Mouse (Mus musculus) embryonic facial prominence, embryonic 13.5 days (tissue): ENCODE data around the gene Mrpl27. TPM values are rescaled to one million over a fixed set of nuclear protein-coding genes. Genes with fewer than 3 reads are reported as not detected.
A peak's percentile ranks its signal among the peaks of the same experiment; 100 is the strongest.
"Not testable (repeated sequence)": the region's sequence is repeated elsewhere in the genome, so short reads cannot be mapped to it uniquely, and the experiment has no call there.

ENCODE experiments used
- ATAC-seq: fragments of 200-750 bp; cut with Nextera tagmentation; 2 replicates; pipeline ENCODE4 v1.8.0; 2017; ENCODE audit warnings: low read depth; ENCODE audit not compliant: insufficient number of reproducible peaks, insufficient read depth, low FRiP score, low TSS enrichment
- H3K27ac ChIP-seq: fragments of 300-500 bp; sonication (generic); 2 replicates; pipeline ENCODE4 v1.5.1; 2015; ENCODE audit warnings: moderate library complexity, mild to moderate bottlenecking, inconsistent platforms
- H3K27me3 ChIP-seq: fragments of 300-500 bp; sonication (generic); 2 replicates; pipeline ENCODE4 v1.6.1; 2015; ENCODE audit warnings: mild to moderate bottlenecking, inconsistent platforms
- H3K36me3 ChIP-seq: fragments of 300-500 bp; sonication (generic); 2 replicates; pipeline ENCODE4 v1.6.1; 2015; ENCODE audit warnings: mild to moderate bottlenecking, inconsistent platforms
- H3K4me1 ChIP-seq: fragments of 300-500 bp; sonication (generic); 2 replicates; pipeline ENCODE4 v1.6.1; 2015; ENCODE audit warnings: inconsistent platforms
- H3K4me2 ChIP-seq: fragments of 300-500 bp; sonication (generic); 2 replicates; pipeline ENCODE4 v1.6.1; 2015; ENCODE audit warnings: moderate library complexity, mild to moderate bottlenecking, inconsistent platforms
- H3K4me3 ChIP-seq: fragments of 300-500 bp; sonication (generic); 2 replicates; pipeline ENCODE4 v1.5.1; 2015; ENCODE audit warnings: mild to moderate bottlenecking, inconsistent platforms
- H3K9ac ChIP-seq: fragments of 300-500 bp; sonication (generic); 2 replicates; pipeline ENCODE4 v1.6.1; 2015; ENCODE audit warnings: mild to moderate bottlenecking, inconsistent platforms
- H3K9me3 ChIP-seq: fragments of 300-500 bp; sonication (generic); 2 replicates; pipeline ENCODE4 v1.6.1; 2016; ENCODE audit warnings: inconsistent platforms
- WGBS: fragments of 180-500 bp; shearing (Covaris S2); methylation state at CpG from one replicate; pipeline ENCODE4 v1.1.7; 2015; ENCODE audit warnings: mixed read lengths; 5-methylcytosine and 5-hydroxymethylcytosine counted together
- polyA plus RNA-seq: library from polyadenylated mRNA; unstranded; fragments of >200 nt; fragmentation: Nextera tagmentation; extraction: Ambion mirVana; gene quantifications from 2 replicates; pipeline ENCODE4 v1.2.1, GENCODE M21; 2015

Gene Mrpl27
- polyA plus RNA-seq, 1 experiment from 2014 or later, result 153 TPM

DNA sequence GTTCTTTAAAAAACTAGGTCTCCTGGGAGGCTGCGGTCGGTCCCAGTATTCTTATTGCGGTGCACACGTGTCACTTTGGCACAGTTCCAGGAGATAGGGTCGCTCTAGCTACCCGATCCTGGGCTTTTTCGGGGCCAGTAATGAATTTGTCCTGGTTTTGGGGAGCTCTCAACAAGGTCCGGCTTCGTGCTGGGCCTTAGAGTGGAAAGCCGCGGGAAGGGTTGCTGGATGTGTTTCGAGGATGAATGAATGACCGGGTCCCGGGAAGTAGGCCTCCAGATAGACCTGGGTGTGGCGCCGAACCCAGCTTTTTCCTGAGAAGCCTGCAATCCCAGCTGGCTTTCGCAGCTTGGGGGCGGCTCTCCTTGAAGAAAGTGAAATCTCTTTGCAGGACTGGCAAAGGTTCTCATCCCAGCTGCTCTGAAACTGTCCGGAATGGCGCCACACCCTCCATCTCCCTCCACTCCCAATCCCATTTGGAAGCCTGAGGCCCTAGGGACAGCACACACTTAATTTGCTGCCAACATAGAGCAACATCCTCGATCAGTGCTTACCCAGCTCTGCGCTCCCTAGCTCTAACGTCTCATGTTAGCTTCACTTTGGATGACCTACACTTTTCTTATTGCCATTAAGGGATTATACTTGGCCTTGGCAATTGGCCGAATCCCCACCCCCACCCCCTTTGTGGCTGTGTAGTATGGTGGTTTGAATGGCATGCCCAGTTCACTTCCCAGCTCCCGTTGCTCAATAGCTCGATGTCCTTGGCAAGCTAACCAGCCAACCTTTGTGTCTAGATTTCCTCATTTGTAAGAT, 23.2 kb upstream of the Mrpl27 start:
- ATAC-seq, result 0 out of 2 replicates have a peak, but pooled peaks have one; percentile 56
- 11% methylated on average over 26 of the region's 26 CpGs for WGBS
- Histone ChIP-seq H3K27ac (peak overlapping the region; percentile 78), H3K9ac (peak overlapping the region; percentile 93), H3K4me3 (peak overlapping the region; percentile 97), H3K4me1 (peaks cover 13% of the 10 kb centered on the region), H3K9me3 (no peaks in the 10 kb centered on the region), H3K4me2 (peak overlapping the region; percentile 90), H3K36me3 (peaks cover 36% of the 10 kb centered on the region), H3K27me3 (no peaks in the 10 kb centered on the region)

DNA sequence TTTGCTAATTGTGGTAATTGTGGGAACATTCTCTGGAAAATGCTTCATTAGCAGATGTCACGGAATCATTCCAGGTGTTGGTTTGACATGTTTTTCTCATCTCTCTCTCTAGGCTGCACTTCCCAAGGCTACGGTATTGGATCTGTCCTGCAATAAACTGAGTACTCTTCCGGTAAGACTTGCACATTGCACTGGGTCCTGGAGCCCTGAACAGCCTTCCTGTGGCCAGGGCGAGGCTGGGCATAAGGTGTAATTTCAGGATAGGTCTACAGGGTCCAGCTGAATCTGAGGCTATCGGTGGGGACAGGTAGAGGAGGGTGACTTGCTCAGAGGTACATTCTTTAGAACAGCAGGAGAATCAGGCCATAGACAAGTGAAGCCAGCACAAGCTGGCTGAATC, 21.6 kb upstream of the Mrpl27 start:
- 93% methylated on average over 5 of the region's 5 CpGs for WGBS
- Histone ChIP-seq H3K9ac (no peak overlapping the region), H3K27ac (no peak overlapping the region), H3K4me3 (no peak overlapping the region), H3K36me3 (peaks cover 52% of the 10 kb centered on the region), H3K4me2 (no peak overlapping the region), H3K27me3 (no peaks in the 10 kb centered on the region), H3K4me1 (peaks cover 13% of the 10 kb centered on the region), H3K9me3 (no peaks in the 10 kb centered on the region)
- no peak for ATAC-seq

DNA sequence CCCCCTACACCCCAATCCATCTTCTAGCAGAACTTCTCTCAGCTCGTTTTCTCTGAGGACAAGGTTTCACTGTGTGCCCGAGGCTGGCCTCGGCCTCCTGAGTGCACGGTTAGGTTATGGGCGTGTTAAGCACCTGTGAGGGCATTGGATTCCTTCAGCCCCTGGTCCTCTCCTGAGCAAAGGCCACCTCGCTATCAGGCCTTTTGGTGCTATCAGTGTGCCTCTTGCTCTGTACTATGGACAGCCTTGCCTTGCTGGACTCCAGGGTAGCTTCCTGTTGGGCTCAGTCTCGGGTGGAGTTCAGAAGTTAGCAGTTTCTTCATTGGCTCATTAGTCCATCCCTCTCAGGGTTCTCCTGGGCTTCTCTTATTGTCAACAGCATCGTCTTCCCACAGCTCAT, 20.6 kb upstream of the Mrpl27 start:
- Histone ChIP-seq H3K9ac (no peak overlapping the region), H3K36me3 (peaks cover 62% of the 10 kb centered on the region)

DNA sequence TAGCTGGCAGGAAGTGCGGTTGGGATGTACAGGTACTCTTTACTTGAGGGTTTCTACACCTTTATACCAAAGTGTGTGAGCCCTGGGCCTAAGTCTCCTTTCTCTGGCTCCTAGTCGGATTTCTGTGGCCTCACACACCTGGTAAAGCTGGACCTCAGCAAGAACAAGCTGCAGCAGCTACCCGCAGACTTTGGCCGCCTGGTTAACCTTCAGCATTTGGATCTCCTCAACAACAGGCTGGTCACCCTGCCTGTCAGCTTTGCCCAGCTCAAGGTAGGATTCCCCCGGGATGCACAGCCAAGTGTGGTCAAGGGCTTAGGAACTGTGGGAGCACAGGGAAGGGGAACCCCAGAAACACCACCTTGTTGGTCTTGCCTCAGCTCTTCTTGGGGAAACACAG, 19.1 kb upstream of the Mrpl27 start:
- Histone ChIP-seq H3K27ac (no peak overlapping the region), H3K4me2 (no peak overlapping the region), H3K4me3 (no peak overlapping the region), H3K4me1 (peaks cover 13% of the 10 kb centered on the region), H3K36me3 (peaks cover 77% of the 10 kb centered on the region), H3K9ac (no peak overlapping the region), H3K27me3 (no peaks in the 10 kb centered on the region), H3K9me3 (no peaks in the 10 kb centered on the region)
- WGBS, result 84% methylated on average over 5 of the region's 5 CpGs
- ATAC-seq, result no peak

More for the DNA sequence above, 20.6 kb upstream of the Mrpl27 start:
- no peak overlapping the region for H3K4me2 ChIP-seq
- peaks cover 13% of the 10 kb centered on the region for H3K4me1 ChIP-seq
- no peaks in the 10 kb centered on the region for H3K27me3 ChIP-seq
- WGBS, result 85% methylated on average over 8 of the region's 8 CpGs
- no peak overlapping the region for H3K4me3 ChIP-seq
- no peak for ATAC-seq
- no peaks in the 10 kb centered on the region for H3K9me3 ChIP-seq
- H3K27ac ChIP-seq, result no peak overlapping the region

DNA sequence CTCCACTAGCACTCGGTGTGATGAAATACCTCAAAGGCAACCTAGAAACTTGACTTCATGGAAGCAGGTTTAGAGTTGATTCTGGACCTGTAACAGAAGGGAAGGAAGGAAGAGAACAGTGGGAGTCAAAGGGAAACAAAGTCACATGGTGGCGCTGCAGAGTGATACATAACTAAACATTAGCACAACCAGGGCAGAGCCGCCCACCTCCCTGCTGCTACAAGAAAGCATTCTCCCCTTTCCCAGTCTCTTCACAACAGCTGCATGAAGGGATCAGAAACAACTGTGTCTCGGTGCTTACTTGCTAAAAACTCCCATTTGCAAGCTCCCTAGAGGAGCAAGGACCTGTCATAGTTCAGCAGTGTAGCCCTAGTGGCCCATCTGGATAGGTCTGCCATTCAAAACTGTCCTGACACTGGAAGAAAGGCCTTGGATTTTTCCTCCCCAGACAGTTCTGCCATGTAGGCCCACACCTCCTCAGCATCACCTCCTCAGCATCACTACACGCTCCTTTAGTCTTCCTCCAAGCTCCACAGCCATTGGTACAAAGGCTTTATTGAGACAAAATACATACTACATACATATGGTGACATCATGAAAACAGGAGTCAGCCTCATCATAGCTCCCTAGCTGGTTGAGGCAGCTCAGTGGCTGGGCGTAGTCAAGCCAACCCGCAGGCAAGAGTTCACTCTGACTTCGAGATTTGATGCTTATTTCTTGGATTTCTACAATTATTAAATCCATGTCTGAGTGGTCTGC, 8.9 kb upstream of the Mrpl27 start:
- Histone ChIP-seq H3K27ac (no peak overlapping the region), H3K4me3 (no peak overlapping the region), H3K27me3 (no peaks in the 10 kb centered on the region), H3K4me2 (no peak overlapping the region), H3K36me3 (peaks cover 93% of the 10 kb centered on the region), H3K4me1 (no peaks in the 10 kb centered on the region), H3K9ac (no peak overlapping the region), H3K9me3 (no peaks in the 10 kb centered on the region)
- no peak for ATAC-seq
- 87% methylated on average over 8 of the region's 8 CpGs for WGBS

DNA sequence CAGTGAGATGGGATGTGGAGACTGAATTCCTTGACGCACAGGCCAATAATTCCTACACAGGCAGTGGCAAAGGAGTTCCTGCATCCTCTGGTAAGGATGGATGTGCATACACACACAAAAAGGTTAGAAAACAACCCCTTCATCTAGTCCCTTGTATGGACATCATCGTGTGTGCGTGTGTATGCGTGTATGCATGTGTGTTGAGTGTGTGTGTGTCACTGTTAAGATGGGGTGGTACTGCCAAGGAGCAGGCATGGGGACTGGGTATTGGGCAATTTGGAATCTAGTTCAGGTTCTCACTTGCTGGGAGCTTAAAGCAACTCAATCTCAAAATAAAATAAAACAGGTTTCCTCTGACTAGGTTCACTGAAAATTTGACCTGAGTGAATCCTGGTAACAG, 7.1 kb upstream of the Mrpl27 start:
- WGBS, result 93% methylated on average over 4 of the region's 4 CpGs
- no peak for ATAC-seq
- Histone ChIP-seq H3K36me3 (peaks cover 89% of the 10 kb centered on the region), H3K4me2 (no peak overlapping the region), H3K9ac (no peak overlapping the region), H3K27ac (no peak overlapping the region), H3K9me3 (no peaks in the 10 kb centered on the region), H3K4me3 (no peak overlapping the region), H3K27me3 (no peaks in the 10 kb centered on the region), H3K4me1 (no peaks in the 10 kb centered on the region)

DNA sequence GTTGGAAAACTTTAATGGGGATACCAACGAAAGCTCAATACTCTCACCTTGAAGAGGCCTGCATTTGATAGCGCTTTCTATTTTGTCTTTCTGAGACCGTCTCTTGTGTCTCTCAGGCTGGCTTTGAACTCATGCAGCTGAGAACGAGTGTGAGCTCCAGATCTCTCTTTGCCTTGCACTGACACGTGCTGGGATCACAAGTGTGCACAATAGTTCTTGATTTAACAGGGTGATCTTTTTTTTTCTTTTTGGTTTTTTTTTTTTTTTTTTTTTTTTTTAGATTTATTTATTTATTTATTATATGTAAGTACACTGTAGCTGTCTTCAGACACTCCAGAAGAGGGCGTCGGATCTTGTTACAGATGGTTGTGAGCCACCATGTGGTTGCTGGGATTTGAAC, 2.3 kb upstream of the Mrpl27 start:
- not testable (repeated sequence) for H3K27me3 ChIP-seq, H3K4me2 ChIP-seq, H3K4me3 ChIP-seq, H3K27ac ChIP-seq, H3K9ac ChIP-seq, H3K9me3 ChIP-seq, ATAC-seq
- peaks cover 15% of the 10 kb centered on the region for H3K4me1 ChIP-seq
- WGBS, result 98% methylated on average over 6 of the region's 7 CpGs
- peaks cover 47% of the 10 kb centered on the region for H3K36me3 ChIP-seq

DNA sequence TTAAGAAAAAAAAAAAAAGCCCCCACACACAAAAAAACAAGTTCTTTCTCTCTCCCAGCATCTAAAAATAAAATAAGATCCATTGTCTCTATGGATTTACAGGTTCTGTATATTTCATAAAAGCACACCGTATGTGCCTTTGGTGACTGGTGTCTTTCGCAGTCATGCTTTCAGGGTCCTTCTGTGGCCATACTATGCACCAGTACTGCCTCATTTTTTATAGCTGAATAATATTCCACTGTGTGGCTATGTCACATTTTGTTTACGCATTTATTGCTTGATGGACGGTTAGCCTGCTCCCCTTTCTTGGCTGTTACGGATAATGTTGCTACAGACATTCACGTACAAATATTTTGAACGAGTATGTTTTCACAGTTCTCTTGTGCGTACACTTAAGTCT, 594 bp upstream of the Mrpl27 start:
- ATAC-seq, result no peak
- Histone ChIP-seq H3K36me3 (peaks cover 43% of the 10 kb centered on the region), H3K9ac (peak overlapping the region; percentile 73)

DNA sequence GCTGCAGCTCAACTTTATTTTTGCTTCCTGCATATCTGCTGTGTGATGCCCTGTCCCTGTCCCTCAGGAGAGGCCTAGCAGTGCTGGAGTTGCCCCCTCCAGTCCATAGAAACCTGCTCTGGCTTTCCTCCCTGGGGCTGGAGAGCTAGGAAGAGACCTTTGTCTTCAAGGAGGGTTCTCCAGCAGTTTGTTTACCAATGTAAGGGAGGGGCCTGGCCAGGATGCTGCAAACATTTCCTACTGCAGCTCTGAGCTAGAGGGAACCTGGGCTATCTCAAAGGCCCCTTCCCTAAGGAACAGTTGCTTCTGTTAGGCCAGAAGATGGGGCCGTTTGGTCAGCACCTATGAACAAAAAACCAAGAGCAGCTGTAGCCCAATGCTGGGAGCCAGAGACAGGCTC, 7.8 kb downstream of the Mrpl27 start:
- Histone ChIP-seq H3K36me3 (peaks cover 90% of the 10 kb centered on the region), H3K27me3 (no peaks in the 10 kb centered on the region), H3K4me1 (no peaks in the 10 kb centered on the region), H3K9me3 (no peaks in the 10 kb centered on the region), H3K9ac (no peak overlapping the region), H3K4me2 (no peak overlapping the region), H3K27ac (no peak overlapping the region), H3K4me3 (no peak overlapping the region)
- 60% methylated on average over 1 of the region's 1 CpGs for WGBS
- ATAC-seq, result no peak

More for the DNA sequence above, 594 bp upstream of the Mrpl27 start:
- no peak overlapping the region for H3K27ac ChIP-seq
- H3K4me3 ChIP-seq, result peak overlapping the region; percentile 64
- H3K27me3 ChIP-seq, result no peaks in the 10 kb centered on the region
- no peaks in the 10 kb centered on the region for H3K9me3 ChIP-seq
- H3K4me1 ChIP-seq, result peaks cover 15% of the 10 kb centered on the region
- H3K4me2 ChIP-seq, result peak overlapping the region; percentile 69
- WGBS, result 48% methylated on average over 8 of the region's 8 CpGs

DNA sequence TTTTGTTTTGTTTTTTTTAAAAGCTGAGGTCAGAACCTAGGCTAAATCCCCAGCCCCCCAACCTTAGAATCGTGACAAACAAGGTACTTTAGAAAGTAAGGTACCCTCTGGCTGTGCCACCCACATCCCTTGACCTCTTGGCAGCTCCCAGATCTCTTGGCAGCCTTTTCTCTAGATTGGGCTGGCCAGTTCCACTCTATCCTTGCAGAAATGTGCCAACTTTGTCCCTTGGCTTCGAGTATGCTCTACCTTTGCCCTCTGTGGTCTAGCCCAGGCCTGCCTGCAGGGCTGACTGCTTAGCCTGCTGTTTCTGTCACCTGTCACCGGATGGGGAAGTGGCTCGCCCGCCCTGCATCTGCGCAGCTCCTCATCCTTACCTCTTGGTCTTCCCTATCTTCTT, 11.7 kb downstream of the Mrpl27 start:
- Histone ChIP-seq H3K36me3 (peaks cover 94% of the 10 kb centered on the region), H3K27me3 (no peaks in the 10 kb centered on the region), H3K4me3 (no peak overlapping the region), H3K4me2 (no peak overlapping the region), H3K4me1 (no peaks in the 10 kb centered on the region), H3K9me3 (no peaks in the 10 kb centered on the region), H3K9ac (no peak overlapping the region), H3K27ac (no peak overlapping the region)
- WGBS, result 94% methylated on average over 6 of the region's 6 CpGs
- no peak for ATAC-seq

DNA sequence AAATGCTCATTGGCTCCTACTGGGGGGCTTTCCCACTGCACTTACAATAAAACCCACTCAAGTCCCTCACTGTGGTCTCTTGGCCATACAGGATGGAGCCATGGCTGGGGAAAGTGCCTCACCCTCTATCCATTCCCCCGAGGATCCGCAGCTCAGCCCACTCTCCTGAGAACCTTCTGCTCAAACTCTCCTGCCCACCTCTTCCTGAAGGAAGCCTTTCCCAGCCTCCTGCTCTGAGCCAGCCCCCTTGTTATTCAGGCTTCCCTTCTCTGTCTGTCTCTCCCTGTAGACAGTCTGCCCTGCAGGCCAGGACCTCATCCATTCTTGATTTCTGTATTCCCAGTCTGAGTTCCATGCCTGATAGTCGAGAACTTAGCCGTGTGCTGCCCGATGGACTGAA, 21.4 kb downstream of the Mrpl27 start:
- no peak overlapping the region for H3K27ac ChIP-seq
- H3K4me3 ChIP-seq, result no peak overlapping the region
- no peaks in the 10 kb centered on the region for H3K27me3 ChIP-seq
- H3K9me3 ChIP-seq, result no peaks in the 10 kb centered on the region
- 76% methylated on average over 5 of the region's 5 CpGs for WGBS
- H3K9ac ChIP-seq, result peak overlapping the region; percentile 46; the same call in 1 of the 2 replicates
- H3K4me2 ChIP-seq, result peak overlapping the region; percentile 82
- peaks cover 44% of the 10 kb centered on the region for H3K4me1 ChIP-seq
- peaks cover 15% of the 10 kb centered on the region for H3K36me3 ChIP-seq
- no peak for ATAC-seq

DNA sequence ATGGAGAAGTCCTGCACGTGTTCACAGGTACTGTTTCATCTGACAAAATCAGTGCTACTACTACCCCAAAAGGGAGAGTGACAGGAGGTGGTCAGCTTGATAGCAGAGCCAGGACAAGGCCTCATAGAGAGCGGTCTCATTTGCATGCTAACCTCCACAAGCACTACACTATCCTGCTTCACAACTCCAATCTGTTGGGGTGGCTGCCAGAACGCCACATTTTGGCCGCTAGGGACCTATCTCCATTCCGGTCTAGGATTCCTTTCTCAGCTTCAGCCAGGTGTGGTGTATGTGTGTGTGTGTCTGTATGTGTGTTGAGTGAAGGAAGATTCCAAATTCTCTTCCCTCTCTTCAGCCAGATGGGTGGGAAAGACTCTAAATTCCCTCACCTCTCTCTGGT, 21.9 kb downstream of the Mrpl27 start:
- 0 out of 2 replicates have a peak overlapping the region, but pooled peaks have one; percentile 97 for H3K4me3 ChIP-seq
- WGBS, result 79% methylated on average over 5 of the region's 5 CpGs
- H3K27ac ChIP-seq, result no peak overlapping the region
- peaks cover 44% of the 10 kb centered on the region for H3K4me1 ChIP-seq
- H3K27me3 ChIP-seq, result no peaks in the 10 kb centered on the region
- peak overlapping the region; percentile 82 for H3K4me2 ChIP-seq
- ATAC-seq, result no peak
- no peaks in the 10 kb centered on the region for H3K9me3 ChIP-seq
- H3K36me3 ChIP-seq, result peaks cover 10% of the 10 kb centered on the region
- H3K9ac ChIP-seq, result peak overlapping the region; percentile 98; the same call in 1 of the 2 replicates
